Mouse (Mus musculus): ENCODE measurements around the gene Nbr1.

DNA sequence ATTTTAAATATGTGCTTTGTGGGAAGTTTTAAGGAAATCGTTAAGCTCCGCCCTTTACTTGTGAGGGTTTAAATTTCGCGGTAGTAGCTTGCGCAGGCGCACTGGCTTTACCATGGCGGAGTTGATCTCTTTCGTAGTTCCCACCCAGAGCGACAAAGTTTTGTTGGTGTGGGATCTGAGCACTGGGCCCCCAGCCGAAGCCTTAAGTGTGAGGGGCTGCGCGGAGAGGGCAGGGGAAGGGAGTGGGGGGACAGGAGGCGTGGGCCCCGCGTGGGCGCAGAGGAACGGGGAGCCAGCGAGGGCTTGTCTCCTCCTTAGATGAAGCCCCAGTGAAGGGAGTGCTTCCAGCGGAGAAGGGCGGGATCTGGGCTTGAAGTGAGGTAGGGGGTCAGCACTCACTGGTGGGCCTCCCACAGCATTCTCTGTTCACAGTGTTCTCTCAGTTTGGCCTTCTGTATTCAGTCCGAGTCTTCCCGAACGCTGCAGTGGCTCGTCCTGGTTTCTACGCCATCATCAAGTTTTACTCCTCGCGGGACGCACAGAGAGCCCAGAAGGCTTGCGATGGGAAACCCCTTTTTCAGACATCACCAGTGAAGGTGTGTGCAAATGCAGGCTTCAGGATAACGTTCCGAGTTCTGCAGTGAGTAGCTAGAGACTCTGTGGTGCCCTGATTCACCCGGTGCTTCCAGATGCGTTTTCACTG is 76.1 kb downstream of the Nbr1 start:
- TF ChIP-seq CTCF (conservative IDR thresholded peaks at IDR 0.05; ENCODE audit: low read length) (no peak), NANOG (IDR thresholded peaks at IDR 0.05; ENCODE audit: borderline replicate concordance, low read length) (no peak)

All from E14TG2a.4 (cell line).